Mouse (Mus musculus) frontal cortex, postnatal 14 days (tissue): ENCODE data around the gene Kcnh1.

ENCODE experiments used
- DNase-seq, 2 experiments: peaks; one replicate each; pipeline ENCODE4 v3.0.0; 2022; ENCODE audit warnings: low spot score in 2 of 2

Kcnh1 gene

GRCm38 (mm10) chr1:192190508-192191321 is at the start of gene Kcnh1:
TSS of gene Kcnh1 (plus strand) at chr1:192190774.
- DNase-seq: peak; percentile 76 to 91

GRCm38 (mm10) chr1:192151179-192151578 is 39.4 kb upstream of the Kcnh1 start:
- no peak for DNase-seq

- no peak for DNase-seq
Observed at GRCm38 (mm10) chr1:192171477-192171876, 19.1 kb upstream of the Kcnh1 start.

GRCm38 (mm10) chr1:192179877-192180276 is 10.7 kb upstream of the Kcnh1 start:
- no peak for DNase-seq

GRCm38 (mm10) chr1:192181696-192182257 is 8.8 kb upstream of the Kcnh1 start:
- DNase-seq: no peak

- no peak for DNase-seq
Observed at GRCm38 (mm10) chr1:192189056-192189455, 1.5 kb upstream of the Kcnh1 start.

- DNase-seq: no peak
Observed at GRCm38 (mm10) chr1:192189771-192190170, 803 bp upstream of the Kcnh1 start.

GRCm38 (mm10) chr1:192191322-192191639 is 707 bp downstream of the Kcnh1 start:
- DNase-seq: no peak

- DNase-seq: no peak
Observed at GRCm38 (mm10) chr1:192191859-192192258, 1.3 kb downstream of the Kcnh1 start.

- peak in 1 of 2 experiments; percentile 18 for DNase-seq
Observed at GRCm38 (mm10) chr1:192192710-192193109, 2.1 kb downstream of the Kcnh1 start.

- DNase-seq: no peak
Observed at GRCm38 (mm10) chr1:192193656-192194055, 3.1 kb downstream of the Kcnh1 start.

GRCm38 (mm10) chr1:192197495-192197894 is 6.9 kb downstream of the Kcnh1 start:
- no peak for DNase-seq

GRCm38 (mm10) chr1:192202936-192203335 is 12.4 kb downstream of the Kcnh1 start:
- DNase-seq: no peak

- DNase-seq: no peak
Observed at GRCm38 (mm10) chr1:192207956-192208355, 17.4 kb downstream of the Kcnh1 start.

- DNase-seq: no peak
Observed at GRCm38 (mm10) chr1:192212448-192212847, 21.9 kb downstream of the Kcnh1 start.

- DNase-seq: no peak
Observed at GRCm38 (mm10) chr1:192214666-192215065, 24.1 kb downstream of the Kcnh1 start.

- no peak for DNase-seq
Observed at GRCm38 (mm10) chr1:192220156-192220555, 29.6 kb downstream of the Kcnh1 start.

GRCm38 (mm10) chr1:192224161-192224560 is 33.6 kb downstream of the Kcnh1 start:
- no peak for DNase-seq

GRCm38 (mm10) chr1:192232696-192233095 is 42.1 kb downstream of the Kcnh1 start:
- no peak for DNase-seq

- no peak for DNase-seq
Observed at GRCm38 (mm10) chr1:192246836-192247235, 56.3 kb downstream of the Kcnh1 start.

GRCm38 (mm10) chr1:192259146-192259545 is 68.6 kb downstream of the Kcnh1 start:
- DNase-seq: no peak

- DNase-seq: no peak
Observed at GRCm38 (mm10) chr1:192259616-192260015, 69.0 kb downstream of the Kcnh1 start.

GRCm38 (mm10) chr1:192265704-192266103 is 75.1 kb downstream of the Kcnh1 start:
- no peak for DNase-seq
